Mouse (Mus musculus) hindbrain, embryonic 14.5 days (tissue): Measurements from ENCODE around the gene Sla2. TPM values are rescaled to one million over a fixed set of nuclear protein-coding genes. Genes with fewer than 3 reads are reported as not detected.

Experiments used
- ATAC-seq: fragments of 200-750 bp; cut with Nextera tagmentation; 2 replicates; pipeline ENCODE4 v1.8.0; 2017; ENCODE audit warnings: moderate number of reproducible peaks, mild to moderate bottlenecking, moderate TSS enrichment, moderate library complexity; ENCODE audit not compliant: low FRiP score
- DNase-seq: peaks from one replicate; pipeline ENCODE4 v3.0.0-alpha.2; 2015; ENCODE audit warnings: low spot score
- H3K27ac ChIP-seq: fragments of 300-500 bp; sonication (generic); 2 replicates; pipeline ENCODE4 v1.5.1; 2014; ENCODE audit warnings: mild to moderate bottlenecking, moderate library complexity
- H3K27me3 ChIP-seq: fragments of 300-500 bp; sonication (generic); 2 replicates; pipeline ENCODE4 v1.6.1; 2014; ENCODE audit warnings: mild to moderate bottlenecking, low read length, mixed read lengths; ENCODE audit not compliant: control insufficient read depth, insufficient read depth
- H3K36me3 ChIP-seq: fragments of 300-500 bp; sonication (generic); replicated peaks from 2 replicates; pipeline ENCODE4 v1.6.1; 2014; ENCODE audit not compliant: control insufficient read depth, insufficient read depth
- H3K4me1 ChIP-seq: fragments of 300-500 bp; sonication (generic); replicated peaks from 2 replicates; pipeline ENCODE4 v1.6.1; 2014; ENCODE audit warnings: antibody characterized with exemption, low read length, mixed read lengths; ENCODE audit not compliant: control insufficient read depth, insufficient read depth
- H3K4me2 ChIP-seq: fragments of 300-500 bp; sonication (generic); replicated peaks from 2 replicates; pipeline ENCODE4 v1.6.1; 2014; ENCODE audit warnings: mild to moderate bottlenecking, moderate library complexity
- H3K4me3 ChIP-seq: fragments of 300-500 bp; sonication (generic); replicated peaks from 2 replicates; pipeline ENCODE4 v1.5.1; 2014; ENCODE audit warnings: mild to moderate bottlenecking, low read length
- H3K9ac ChIP-seq: fragments of 300-500 bp; sonication (generic); 2 replicates; pipeline ENCODE4 v1.6.1; 2014
- H3K9me3 ChIP-seq: fragments of 300-500 bp; sonication (generic); 2 replicates; pipeline ENCODE4 v1.6.1; 2016; ENCODE audit warnings: low read length; ENCODE audit not compliant: control insufficient read depth
- WGBS: fragments of 180-500 bp; shearing (Covaris S2); extraction: QIAGEN DNeasy Blood & Tissue Kit; methylation state at CpG from one replicate; pipeline ENCODE4 v1.1.7; 2014; 5-methylcytosine and 5-hydroxymethylcytosine counted together
- polyA plus RNA-seq: library from polyadenylated mRNA; unstranded; fragments of >200 nt; fragmentation: Nextera tagmentation; extraction: Ambion mirVana; gene quantifications from 2 replicates; pipeline ENCODE4 v1.2.1, GENCODE M21; 2014

Sla2 gene
- polyA plus RNA-seq, 1 experiment from 2014 or later, result 0.20 TPM

DNA sequence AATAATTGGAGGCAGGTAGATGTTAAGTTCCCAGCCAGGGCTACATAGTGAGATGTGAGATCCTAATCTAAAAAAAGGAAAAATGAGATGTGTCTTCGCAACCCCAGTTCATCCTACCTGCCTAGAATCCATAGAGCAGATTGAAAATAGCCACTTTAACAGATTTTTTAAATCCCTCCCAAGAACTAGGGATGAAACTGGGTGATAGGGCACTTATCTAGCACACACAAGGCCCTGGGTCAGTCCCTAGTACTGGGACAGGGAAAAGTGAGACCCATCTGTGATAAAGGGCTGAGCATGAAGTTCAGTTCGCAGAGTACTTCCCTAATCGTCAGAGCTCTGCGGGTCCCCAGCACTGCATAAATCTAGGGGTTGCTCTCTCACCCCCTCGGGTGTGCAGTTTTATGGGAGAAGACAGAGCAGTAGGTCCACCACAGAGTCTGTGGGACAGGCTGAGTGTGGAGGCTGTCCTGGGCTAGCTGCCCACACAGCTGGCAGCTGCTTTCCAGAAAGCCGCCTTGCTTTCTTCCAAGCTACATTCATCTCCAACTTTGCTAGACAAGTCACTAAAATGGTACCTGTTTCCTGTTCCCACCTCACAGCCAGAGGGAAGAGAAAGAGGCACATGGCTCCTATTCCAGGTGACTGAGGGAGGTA is 38.3 kb downstream of the Sla2 start:
- H3K4me1 ChIP-seq, result 0 out of 2 replicates have a peak, but pooled peaks cover 12% of the 10 kb centered on the region
- no peak overlapping the region for H3K4me3 ChIP-seq
- H3K4me2 ChIP-seq, result no peak overlapping the region
- 95% methylated on average over 6 of the region's 6 CpGs for WGBS
- peaks cover 28% of the 10 kb centered on the region; the same call in 1 of the 2 replicates for H3K36me3 ChIP-seq
- H3K9ac ChIP-seq, result no peak overlapping the region
- DNase-seq (no peak), ATAC-seq (no peak)
- H3K27me3 ChIP-seq, result no peaks in the 10 kb centered on the region
- no peak overlapping the region for H3K27ac ChIP-seq
- H3K9me3 ChIP-seq, result no peaks in the 10 kb centered on the region

DNA sequence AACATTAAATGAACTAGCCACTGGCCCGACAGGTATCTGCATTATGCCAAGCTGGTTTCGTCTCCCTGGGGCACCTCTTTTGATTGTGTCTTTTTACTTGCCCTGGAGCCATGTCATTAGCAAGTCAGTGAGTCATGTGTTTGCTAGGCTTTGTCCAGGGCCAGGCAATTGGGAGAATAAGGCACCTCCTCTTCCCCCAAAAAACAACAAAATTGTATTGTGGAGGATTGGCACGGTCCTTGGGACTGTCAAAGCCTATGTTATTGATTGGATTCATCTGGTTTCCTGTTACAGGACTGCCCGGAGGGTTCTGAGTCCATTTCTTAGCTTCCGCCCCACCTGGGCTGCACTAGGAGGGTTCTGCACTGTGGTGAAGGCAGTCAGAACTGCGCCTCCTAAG is 39.3 kb downstream of the Sla2 start:
- H3K4me2 ChIP-seq, result no peak overlapping the region
- 0 out of 2 replicates have a peak, but pooled peaks cover 13% of the 10 kb centered on the region for H3K4me1 ChIP-seq
- 57% methylated on average over 6 of the region's 6 CpGs for WGBS

DNA sequence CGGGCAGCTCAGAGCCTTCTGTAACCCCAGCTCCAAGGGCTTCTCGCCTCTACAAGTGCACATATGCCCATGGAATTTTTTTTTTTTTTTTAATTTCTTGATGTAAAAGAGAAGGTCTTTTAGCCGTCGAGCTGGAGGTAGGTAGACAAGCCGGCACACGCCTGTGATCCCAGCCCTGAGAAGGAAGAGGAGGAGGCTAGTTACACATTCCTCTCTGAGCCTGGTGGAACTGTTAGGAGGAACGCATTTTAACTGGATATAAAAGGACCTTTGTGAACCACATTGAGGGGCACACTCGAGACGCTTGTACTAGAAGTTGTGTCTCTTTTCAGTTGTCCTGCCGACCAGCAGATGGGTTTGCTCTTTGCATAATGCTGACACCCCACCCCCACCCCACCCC is 42.3 kb downstream of the Sla2 start:
- H3K27ac ChIP-seq, result no peak overlapping the region
- 34% methylated on average over 10 of the region's 10 CpGs for WGBS
- H3K4me3 ChIP-seq, result no peak overlapping the region
- H3K36me3 ChIP-seq, result peaks cover 7% of the 10 kb centered on the region; the same call in 1 of the 2 replicates
- no peak overlapping the region for H3K9ac ChIP-seq
- H3K9me3 ChIP-seq, result no peaks in the 10 kb centered on the region
- no peak overlapping the region for H3K4me2 ChIP-seq
- peaks cover 14% of the 10 kb centered on the region for H3K27me3 ChIP-seq
- peaks cover 26% of the 10 kb centered on the region; the same call in 1 of the 2 replicates for H3K4me1 ChIP-seq
- ATAC-seq (no peak), DNase-seq (no peak)

More for the DNA sequence above, 39.3 kb downstream of the Sla2 start:
- Histone ChIP-seq H3K27me3 (no peaks in the 10 kb centered on the region), H3K27ac (no peak overlapping the region), H3K4me3 (no peak overlapping the region), H3K9ac (no peak overlapping the region), H3K36me3 (peaks cover 25% of the 10 kb centered on the region; the same call in 1 of the 2 replicates), H3K9me3 (no peaks in the 10 kb centered on the region)
- DNase-seq, result no peak
- no peak for ATAC-seq

DNA sequence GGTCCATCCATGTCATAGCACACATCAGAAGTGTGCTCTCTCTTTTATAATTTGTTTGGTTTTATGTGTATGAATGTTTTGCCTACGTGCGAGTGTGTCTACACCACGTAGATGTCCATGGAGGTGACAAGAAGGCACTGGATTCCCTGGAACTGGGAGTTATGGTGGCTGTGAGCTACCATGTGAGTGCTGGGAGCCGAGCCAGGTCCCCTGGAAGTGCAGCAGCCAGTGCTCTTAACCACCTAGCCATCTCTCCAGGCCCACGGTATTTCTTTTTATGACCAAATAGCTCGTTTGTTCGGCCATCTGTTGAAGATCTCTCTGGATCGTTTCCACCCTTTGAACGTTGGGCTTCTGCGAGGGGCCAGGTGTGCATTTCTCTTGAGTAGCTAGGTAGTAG is 43.7 kb downstream of the Sla2 start:
- no peaks in the 10 kb centered on the region; the same call in 1 of the 2 replicates for H3K36me3 ChIP-seq
- H3K27ac ChIP-seq, result no peak overlapping the region
- ATAC-seq, result no peak
- H3K4me3 ChIP-seq, result no peak overlapping the region
- no peaks in the 10 kb centered on the region for H3K9me3 ChIP-seq
- DNase-seq, result no peak
- H3K4me1 ChIP-seq, result peaks cover 27% of the 10 kb centered on the region; the same call in 1 of the 2 replicates
- 79% methylated on average over 10 of the region's 10 CpGs for WGBS
- H3K27me3 ChIP-seq, result peaks cover 19% of the 10 kb centered on the region
- 0 out of 2 replicates have a peak overlapping the region, but pooled peaks have one; percentile 95 for H3K4me2 ChIP-seq
- H3K9ac ChIP-seq, result no peak overlapping the region

DNA sequence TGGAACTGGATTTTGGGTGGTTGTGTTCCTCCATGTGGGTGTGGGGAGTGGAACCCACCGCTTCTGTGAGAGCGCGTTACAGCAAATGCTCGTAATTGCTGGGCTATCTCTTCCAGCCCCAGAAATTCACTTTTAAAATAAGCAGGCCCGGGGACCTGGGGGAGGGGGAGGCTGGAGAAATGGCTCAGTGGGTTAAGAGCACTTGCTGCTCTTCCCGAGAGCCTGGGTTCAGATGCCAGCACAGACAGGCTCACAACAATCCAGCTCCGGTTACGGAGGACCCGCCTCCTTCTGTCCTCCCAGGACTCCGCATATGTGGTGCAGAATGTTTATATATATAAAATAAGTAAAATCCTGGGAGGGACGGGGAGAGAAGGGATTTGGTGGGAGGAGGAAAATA is 44.3 kb downstream of the Sla2 start:
- Histone ChIP-seq H3K9ac (no peak overlapping the region), H3K9me3 (no peaks in the 10 kb centered on the region), H3K4me3 (no peak overlapping the region; the same call in 1 of the 2 replicates), H3K4me2 (peak overlapping the region; percentile 95), H3K4me1 (peaks cover 27% of the 10 kb centered on the region; the same call in 1 of the 2 replicates), H3K27ac (0 out of 2 replicates have a peak overlapping the region, but pooled peaks have one; percentile 49), H3K27me3 (peaks cover 19% of the 10 kb centered on the region), H3K36me3 (no peaks in the 10 kb centered on the region; the same call in 1 of the 2 replicates)
- WGBS, result 15% methylated on average over 11 of the region's 11 CpGs
- no peak for DNase-seq
- no peak for ATAC-seq

DNA sequence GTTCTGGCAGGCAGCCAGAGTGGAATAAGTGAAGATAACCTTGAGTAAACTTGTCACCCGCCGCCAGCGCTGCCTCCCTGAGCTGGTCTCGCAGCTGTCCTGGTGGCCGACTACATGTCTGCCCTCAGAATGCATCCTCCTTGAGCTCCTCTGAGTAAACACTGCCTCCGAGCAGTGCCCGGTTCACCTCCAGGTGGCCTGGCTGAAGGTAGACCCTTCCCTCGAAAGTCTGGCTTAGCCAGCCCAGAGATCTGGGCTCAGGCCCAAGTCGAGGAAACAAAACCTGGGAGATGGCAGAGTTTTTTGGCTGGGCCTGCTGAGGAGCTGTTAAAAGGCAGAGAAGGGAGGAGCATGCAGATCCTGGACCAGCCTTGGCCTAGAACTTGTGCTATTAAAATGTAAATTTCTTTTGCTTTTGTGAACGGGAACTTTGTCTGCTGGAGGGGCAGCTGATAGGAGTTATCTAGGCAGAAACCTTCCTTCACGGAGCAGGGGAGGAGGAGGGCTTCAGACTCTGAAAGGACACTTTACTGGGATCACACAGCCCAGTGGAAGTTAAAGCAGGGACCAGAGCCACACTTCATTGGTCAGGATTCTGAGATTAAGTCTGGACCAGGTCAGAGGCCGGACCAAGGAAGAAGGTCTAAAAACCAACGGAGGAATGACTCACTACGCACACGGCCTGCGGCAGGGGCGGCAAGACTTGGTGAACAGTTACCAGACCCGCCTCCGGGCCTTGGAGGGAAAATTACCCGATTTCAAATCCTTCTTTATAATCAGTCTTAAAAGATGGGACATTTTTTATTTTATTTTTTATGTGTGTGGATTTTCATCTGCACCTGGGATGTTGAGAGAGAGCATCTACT is 44.9 kb downstream of the Sla2 start:
- ATAC-seq (no peak), DNase-seq (peak; percentile 50)
- peaks cover 19% of the 10 kb centered on the region for H3K27me3 ChIP-seq
- no peaks in the 10 kb centered on the region for H3K9me3 ChIP-seq
- H3K4me3 ChIP-seq, result peak overlapping the region; percentile 62
- H3K4me1 ChIP-seq, result peaks cover 27% of the 10 kb centered on the region; the same call in 1 of the 2 replicates
- H3K27ac ChIP-seq, result peak overlapping the region; percentile 74; the same call in 1 of the 2 replicates
- H3K36me3 ChIP-seq, result no peaks in the 10 kb centered on the region; the same call in 1 of the 2 replicates
- peak overlapping the region; percentile 69; the same call in 1 of the 2 replicates for H3K9ac ChIP-seq
- H3K4me2 ChIP-seq, result peak overlapping the region; percentile 95
- 3% methylated on average over 20 of the region's 20 CpGs for WGBS

DNA sequence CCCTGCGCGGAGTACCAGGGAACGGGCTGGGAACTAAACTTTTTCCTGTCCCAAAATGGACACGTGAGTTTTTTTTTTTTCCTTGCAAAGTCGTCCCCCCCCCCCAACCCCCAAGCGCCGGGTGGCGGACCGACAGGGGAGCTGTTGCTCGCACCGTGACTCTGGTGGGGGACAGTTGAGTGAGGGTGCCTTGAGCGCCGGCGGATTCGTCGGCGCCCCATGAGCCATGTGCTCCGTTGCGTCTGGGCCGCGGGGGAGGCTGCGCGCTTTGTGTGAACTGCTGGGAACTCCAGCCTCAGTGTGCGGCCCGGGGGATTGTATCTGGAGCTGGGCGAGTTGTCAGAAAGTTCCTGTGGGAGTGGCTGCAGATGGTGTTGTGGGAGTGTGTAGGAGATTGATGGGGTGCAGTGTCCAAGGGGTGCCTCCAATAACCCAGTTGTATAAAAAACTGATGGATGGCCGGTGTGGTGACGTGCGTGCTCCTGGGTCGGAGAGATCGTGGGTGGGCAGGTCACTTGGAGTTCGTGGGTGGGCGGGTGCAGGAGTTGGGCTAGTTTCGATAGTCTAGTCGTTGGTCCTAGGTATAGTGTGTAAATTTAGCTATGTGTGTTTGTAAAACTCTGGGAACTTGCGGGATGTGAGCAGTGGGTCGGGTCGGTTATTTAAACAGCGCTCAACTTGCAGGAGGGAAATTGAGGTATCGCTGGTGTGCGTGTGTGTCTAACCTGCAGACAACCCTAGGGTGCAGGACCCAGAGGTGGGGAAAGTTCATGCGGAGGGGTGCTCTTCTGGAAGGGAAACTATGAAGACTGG is 45.8 kb downstream of the Sla2 start:
- Histone ChIP-seq H3K4me3 (peak overlapping the region; percentile 62), H3K4me1 (peaks cover 27% of the 10 kb centered on the region; the same call in 1 of the 2 replicates)
- ATAC-seq, result no peak

DNA sequence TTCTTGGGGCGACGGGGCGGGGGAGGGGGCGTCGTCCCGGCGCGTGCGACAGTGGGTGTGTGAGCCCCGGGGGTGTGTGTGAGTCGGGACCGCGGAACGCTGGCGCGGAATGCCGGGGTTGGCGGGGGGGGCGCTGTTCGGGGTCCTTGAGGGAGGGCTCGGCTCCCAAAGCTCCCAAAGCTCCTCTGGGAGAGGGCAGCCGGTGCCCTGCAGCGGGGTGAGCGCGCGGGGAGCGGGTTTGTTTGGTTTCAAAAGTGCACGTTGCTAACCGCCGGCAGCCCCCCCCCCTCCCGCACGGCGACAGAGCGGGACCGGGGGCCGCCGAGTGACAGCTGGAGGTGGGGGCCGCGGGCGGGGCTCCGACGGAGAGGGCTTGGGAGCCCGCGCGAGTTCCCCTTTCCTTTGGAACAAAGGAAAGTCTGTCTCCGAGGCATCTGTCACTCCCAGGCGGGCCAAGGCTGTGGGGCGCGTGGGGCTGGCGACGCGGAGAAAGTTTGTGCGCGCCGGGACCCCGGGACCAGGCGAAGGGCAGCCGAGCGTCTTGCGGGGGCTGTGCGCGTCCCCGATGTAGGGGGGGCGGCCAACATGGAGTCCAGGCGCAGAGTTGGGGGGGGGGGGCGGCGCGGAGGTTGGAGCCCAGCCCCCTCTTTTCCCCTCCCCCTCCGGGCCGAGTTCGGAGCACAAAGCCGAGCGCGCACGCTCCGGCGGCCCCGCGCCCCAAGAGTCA is 46.5 kb downstream of the Sla2 start:
- Histone ChIP-seq H3K9ac (peak overlapping the region; percentile 69), H3K27ac (peak overlapping the region; percentile 74), H3K4me1 (peaks cover 22% of the 10 kb centered on the region; the same call in 1 of the 2 replicates), H3K36me3 (no peaks in the 10 kb centered on the region), H3K4me3 (peak overlapping the region; percentile 62), H3K4me2 (peak overlapping the region; percentile 95), H3K27me3 (peaks cover 19% of the 10 kb centered on the region), H3K9me3 (no peaks in the 10 kb centered on the region)
- ATAC-seq (0 out of 2 replicates have a peak, but pooled peaks have one; percentile 22), DNase-seq (no peak)
- WGBS, result 1% methylated on average over 60 of the region's 79 CpGs

More for the DNA sequence above, 45.8 kb downstream of the Sla2 start:
- Histone ChIP-seq H3K9ac (peak overlapping the region; percentile 69), H3K9me3 (no peaks in the 10 kb centered on the region), H3K27me3 (peaks cover 19% of the 10 kb centered on the region), H3K36me3 (no peaks in the 10 kb centered on the region), H3K27ac (peak overlapping the region; percentile 74), H3K4me2 (peak overlapping the region; percentile 95)
- DNase-seq, result no peak
- WGBS, result under 1% methylated on average over 38 of the region's 42 CpGs
